Comparison of ENCODE assay signal across 9 mouse cellular contexts in genomic region chr2:167597492-167598186, GRCm38 (mm10). TPM values are rescaled to one million over a fixed set of nuclear protein-coding genes. Genes with fewer than 3 reads are reported as not detected.
DNase-seq lines count a peak whose midpoint lies in the region; ATAC-seq and TF ChIP-seq lines count a peak whose summit lies in the region.
"Had no signal": no experiment of that assay in that cellular context is flagged by ENCODE, and none has a peak within 500 bp of the region (broad histone marks: within the 10 kb centered on the region; RNA-seq: fewer than 3 reads in every experiment).

No protein-coding gene starts in this region.

- peaks cover 63% of the 10 kb centered on the region for H3K4me1 ChIP-seq in kidney, embryonic 16.5 days (ENCODE audit: insufficient read depth, low read length)
- H3K4me1 ChIP-seq in embryonic facial prominence, embryonic 15.5 days, result peaks cover 81% of the 10 kb centered on the region
- H3K4me1 ChIP-seq in hindbrain, embryonic 10.5 days (replicated peaks), result peaks cover 54% of the 10 kb centered on the region
- 0 out of 2 replicates have a peak, but pooled peaks cover 4% of the 10 kb centered on the region for H3K4me1 ChIP-seq in liver, postnatal 0 days (ENCODE audit: insufficient read depth)

- no peaks in the 10 kb centered on the region for H3K9me3 ChIP-seq in kidney, embryonic 16.5 days (ENCODE audit: low read length)
- H3K9me3 ChIP-seq in embryonic facial prominence, embryonic 15.5 days (replicated peaks), result no peaks in the 10 kb centered on the region
- H3K9me3 ChIP-seq in hindbrain, embryonic 10.5 days, result no peaks in the 10 kb centered on the region
- no peaks in the 10 kb centered on the region for H3K9me3 ChIP-seq in liver, postnatal 0 days (ENCODE audit: low read length)
- H3K9me3 ChIP-seq: G1E had no signal

- no peaks in the 10 kb centered on the region for H3K36me3 ChIP-seq in kidney, embryonic 16.5 days (ENCODE audit: insufficient read depth, low read length)
- no peaks in the 10 kb centered on the region for H3K36me3 ChIP-seq in embryonic facial prominence, embryonic 15.5 days
- H3K36me3 ChIP-seq in hindbrain, embryonic 10.5 days, result no peaks in the 10 kb centered on the region
- H3K36me3 ChIP-seq in liver, postnatal 0 days (replicated peaks; ENCODE audit: insufficient read depth, low read length), result no peaks in the 10 kb centered on the region
- H3K36me3 ChIP-seq: G1E had no signal

- no peak for TF ChIP-seq EP300 in liver, postnatal 0 days (IDR thresholded peaks at IDR 0.05; ENCODE audit: low read depth)

- DNase-seq in kidney, postnatal 25 days, result no peak
- peak; percentile 75 for DNase-seq in hindbrain, embryonic 10.5 days (ENCODE audit: low spot score)
- no peak for DNase-seq in liver, postnatal 0 days
- DNase-seq in cerebellum, adult 9-11 months, result no peak
- no peak for DNase-seq in adrenal gland, adult 8-10 months

- WGBS in kidney, embryonic 16.5 days, result 15% methylated on average over 38 of the region's 40 CpGs
- WGBS in embryonic facial prominence, embryonic 15.5 days, result 15% methylated on average over 38 of the region's 40 CpGs
- WGBS in hindbrain, embryonic 10.5 days, result 23% methylated on average over 40 of the region's 40 CpGs
- WGBS in liver, postnatal 0 days (ENCODE audit: insufficient replicate concordance), result 48% methylated on average over 38 of the region's 40 CpGs

- no peaks in the 10 kb centered on the region for H3K27me3 ChIP-seq in kidney, embryonic 16.5 days (ENCODE audit: insufficient read depth, low read length)
- no peaks in the 10 kb centered on the region for H3K27me3 ChIP-seq in embryonic facial prominence, embryonic 15.5 days
- H3K27me3 ChIP-seq in hindbrain, embryonic 10.5 days (ENCODE audit: insufficient read depth, poor library complexity, severe bottlenecking), result peaks cover 38% of the 10 kb centered on the region
- 0 out of 2 replicates have a peak, but pooled peaks cover 2% of the 10 kb centered on the region for H3K27me3 ChIP-seq in liver, postnatal 0 days (ENCODE audit: insufficient read depth, low read length)

- H3K4me3 ChIP-seq in kidney, embryonic 16.5 days (ENCODE audit: low read length), result peak overlapping the region; percentile 32
- peak overlapping the region; percentile 27 for H3K4me3 ChIP-seq in embryonic facial prominence, embryonic 15.5 days (replicated peaks)
- peak overlapping the region; percentile 43 for H3K4me3 ChIP-seq in hindbrain, embryonic 10.5 days
- no peak overlapping the region for H3K4me3 ChIP-seq in liver, postnatal 0 days (ENCODE audit: low read depth, low read length)

- peak overlapping the region; percentile 61 for H3K9ac ChIP-seq in kidney, embryonic 16.5 days (replicated peaks; ENCODE audit: low read length)
- H3K9ac ChIP-seq in embryonic facial prominence, embryonic 15.5 days, result no peak overlapping the region
- H3K9ac ChIP-seq in liver, postnatal 0 days (replicated peaks), result no peak overlapping the region

- TF ChIP-seq CTCF in liver, postnatal 0 days (IDR thresholded peaks at IDR 0.05; ENCODE audit: low read depth), result no peak

- peak; percentile 79 for ATAC-seq in kidney, embryonic 16.5 days (ENCODE audit: low FRiP score, low TSS enrichment)
- peak; percentile 84 for ATAC-seq in embryonic facial prominence, embryonic 15.5 days (ENCODE audit: insufficient number of reproducible peaks, low FRiP score, low TSS enrichment, low read depth)
- ATAC-seq in liver, postnatal 0 days, result no peak
- no peak for ATAC-seq in megakaryocyte progenitor cell, adult 5-6 weeks (replicated peaks; ENCODE audit: poor library complexity)

- H3K27ac ChIP-seq in kidney, embryonic 16.5 days (ENCODE audit: low read length), result peak overlapping the region; percentile 95
- peak overlapping the region; percentile 93 for H3K27ac ChIP-seq in embryonic facial prominence, embryonic 15.5 days (replicated peaks)
- H3K27ac ChIP-seq in hindbrain, embryonic 10.5 days, result peak overlapping the region; percentile 83
- H3K27ac ChIP-seq in liver, postnatal 0 days (ENCODE audit: low read depth), result peak overlapping the region; percentile 1; the same call in 1 of the 2 replicates

- peak overlapping the region; percentile 54 for H3K4me2 ChIP-seq in kidney, embryonic 16.5 days (replicated peaks; ENCODE audit: low read depth, low read length)
- peak overlapping the region; percentile 49 for H3K4me2 ChIP-seq in embryonic facial prominence, embryonic 15.5 days (replicated peaks)
- no peak overlapping the region for H3K4me2 ChIP-seq in liver, postnatal 0 days (ENCODE audit: low read depth, low read length)

RNA-seq across cellular contexts. Expression of gene Ube2v1, which starts 34.3 kb away (rescaled TPM):
- polyA plus RNA-seq in kidney, embryonic 16.5 days (2015; fragmentation: Nextera tagmentation; extraction: Ambion mirVana), result 319 and 338 TPM in 2 replicates
- polyA plus RNA-seq in embryonic facial prominence, embryonic 15.5 days (2015; fragmentation: Nextera tagmentation; extraction: Ambion mirVana), result 292 and 294 TPM in 2 replicates
- polyA plus RNA-seq in hindbrain, embryonic 10.5 days (2016; fragmentation: Nextera tagmentation; extraction: Ambion mirVana), result 385 and 396 TPM in 2 replicates
- polyA plus RNA-seq in liver, postnatal 0 days (2015; fragmentation: Nextera tagmentation; extraction: Ambion mirVana), result 122 TPM in 2 replicates
- total RNA-seq in megakaryocyte progenitor cell, adult 5-6 weeks (2015), result 102 and 116 TPM in 2 replicates
- total RNA-seq in megakaryocyte progenitor cell, adult 5-6 weeks (2017), result 51.7 and 56.5 TPM in 2 replicates
- 100 to 1,000 TPM; 175 to 197 (median 191) TPM for total RNA-seq in adrenal gland, adult 8-10 months (2022)

RNA-seq across cellular contexts. Expression of gene Snai1, which starts 59.6 kb away (rescaled TPM):
- polyA plus RNA-seq in kidney, embryonic 16.5 days (2015; fragmentation: Nextera tagmentation; extraction: Ambion mirVana), result 40.8 and 49.3 TPM in 2 replicates
- 82.9 and 104 TPM in 2 replicates for polyA plus RNA-seq in embryonic facial prominence, embryonic 15.5 days (2015; fragmentation: Nextera tagmentation; extraction: Ambion mirVana)
- 45.3 and 45.5 TPM in 2 replicates for polyA plus RNA-seq in hindbrain, embryonic 10.5 days (2016; fragmentation: Nextera tagmentation; extraction: Ambion mirVana)
- 1.6 and 2.3 TPM in 2 replicates for polyA plus RNA-seq in liver, postnatal 0 days (2015; fragmentation: Nextera tagmentation; extraction: Ambion mirVana)
- not detected in 2 replicates for total RNA-seq in megakaryocyte progenitor cell, adult 5-6 weeks (2015)
- 0.33 and 0.44 TPM in 2 replicates for total RNA-seq in megakaryocyte progenitor cell, adult 5-6 weeks (2017)
- 1 to 10 TPM; 6.5 to 9.1 (median 7.6) TPM for total RNA-seq in adrenal gland, adult 8-10 months (2022)
- total RNA-seq: G1E had no signal
- polyA plus RNA-seq: G1E had no signal

Comparison
In these comparisons a context has a peak if more than half of its experiments do, and no peak if none do; other contexts are left out.
1. ATAC-seq: peak in kidney, embryonic 16.5 days (single experiment) and embryonic facial prominence, embryonic 15.5 days (single experiment); none in liver, postnatal 0 days (single experiment) and megakaryocyte progenitor cell, adult 5-6 weeks (single experiment).
2. H3K27ac ChIP-seq: peak in every context shown above with its lines; median percentile 95 in kidney, embryonic 16.5 days; 93 in embryonic facial prominence, embryonic 15.5 days; 83 in hindbrain, embryonic 10.5 days; 1 in liver, postnatal 0 days.
3. RNA of gene Snai1, which starts 59.6 kb away (polyA plus RNA-seq): 82.9 to 104 TPM in embryonic facial prominence, embryonic 15.5 days, 45.3 to 45.5 TPM in hindbrain, embryonic 10.5 days and 40.8 to 49.3 TPM in kidney, embryonic 16.5 days; 1.6 to 2.3 TPM in liver, postnatal 0 days; every median in the first group is over 10 times any median in the second.